Mouse (Mus musculus) E14TG2a.4 (cell line): Measurements from ENCODE around the gene Lmntd1.

Experiments used
- CTCF ChIP-seq: conservative IDR thresholded peaks from 2 replicates; pipeline ENCODE4 v1.5.1; 2014; ENCODE audit warnings: low read length
- NANOG ChIP-seq: IDR thresholded peaks from 2 replicates; pipeline ENCODE4 v1.6.1; 2014; ENCODE audit warnings: borderline replicate concordance, low read length, mixed read lengths
- POU5F1 ChIP-seq: IDR thresholded peaks from 2 replicates; pipeline ENCODE4 v1.6.1; 2014; ENCODE audit warnings: low read length, borderline replicate concordance

DNA sequence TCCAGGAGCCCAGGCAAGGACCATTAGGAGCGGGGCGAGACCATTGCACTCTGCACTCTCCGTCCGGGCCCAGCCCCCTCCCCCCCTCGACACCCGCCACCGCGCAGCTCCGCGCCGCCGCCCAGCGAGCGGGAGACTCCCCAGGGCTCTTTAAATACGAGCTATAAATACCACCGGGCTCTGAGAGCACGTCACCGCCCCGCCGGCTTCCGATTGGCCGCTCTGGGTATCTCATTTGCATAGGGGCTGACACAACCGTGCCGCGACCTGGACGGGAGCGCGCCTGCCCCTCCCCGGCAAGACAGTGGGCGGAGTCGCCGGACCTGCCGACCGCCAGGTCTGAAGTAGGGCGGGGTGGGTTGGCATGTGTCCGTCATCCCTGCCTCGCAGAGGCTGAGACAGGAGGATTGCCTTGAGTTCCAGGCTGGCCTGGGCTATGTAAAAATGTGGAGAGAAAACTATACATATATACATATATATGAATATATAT lies 273.4 kb downstream of the Lmntd1 start:
- no peak for TF ChIP-seq CTCF
- TF ChIP-seq POU5F1 = no peak
- TF ChIP-seq NANOG = no peak
